Mouse (Mus musculus) heart, embryonic 13.5 days (tissue): ENCODE results near the gene Zfp219. TPM values are rescaled to one million over a fixed set of nuclear protein-coding genes. Genes with fewer than 3 reads are reported as not detected.
A peak's percentile ranks its signal among the peaks of the same experiment; 100 is the strongest.

Experiments used
- ATAC-seq: fragments of 200-750 bp; cut with Nextera tagmentation; 2 replicates; pipeline ENCODE4 v1.8.0; 2017; ENCODE audit warnings: moderate TSS enrichment; ENCODE audit not compliant: insufficient number of reproducible peaks, low FRiP score, low TSS enrichment; ENCODE audit errors: extremely low read depth
- H3K27ac ChIP-seq: fragments of 300-500 bp; sonication (generic); replicated peaks from 2 replicates; pipeline ENCODE4 v1.5.1; 2015; ENCODE audit warnings: moderate library complexity, mild to moderate bottlenecking, inconsistent platforms
- H3K27me3 ChIP-seq: fragments of 300-500 bp; sonication (generic); replicated peaks from 2 replicates; pipeline ENCODE4 v1.6.1; 2015; ENCODE audit warnings: mild to moderate bottlenecking, inconsistent platforms
- H3K36me3 ChIP-seq: fragments of 300-500 bp; sonication (generic); 2 replicates; pipeline ENCODE4 v1.6.1; 2015; ENCODE audit warnings: mild to moderate bottlenecking, inconsistent platforms
- H3K4me1 ChIP-seq: fragments of 300-500 bp; sonication (generic); 2 replicates; pipeline ENCODE4 v1.6.1; 2015; ENCODE audit warnings: inconsistent platforms
- H3K4me2 ChIP-seq: fragments of 300-500 bp; sonication (generic); 2 replicates; pipeline ENCODE4 v1.6.1; 2015; ENCODE audit warnings: inconsistent platforms, mild to moderate bottlenecking, moderate library complexity
- H3K4me3 ChIP-seq: fragments of 300-500 bp; sonication (generic); 2 replicates; pipeline ENCODE4 v1.5.1; 2015; ENCODE audit warnings: moderate library complexity, mild to moderate bottlenecking, inconsistent platforms
- H3K9ac ChIP-seq: fragments of 300-500 bp; sonication (generic); 2 replicates; pipeline ENCODE4 v1.6.1; 2015; ENCODE audit warnings: inconsistent platforms, mild to moderate bottlenecking, moderate library complexity
- H3K9me3 ChIP-seq: fragments of 300-500 bp; sonication (generic); 2 replicates; pipeline ENCODE4 v1.6.1; 2016; ENCODE audit warnings: inconsistent platforms
- WGBS: fragments of 180-500 bp; shearing (Covaris S2); methylation state at CpG from one replicate; pipeline ENCODE4 v1.1.7; 2015; ENCODE audit warnings: mixed read lengths; 5-methylcytosine and 5-hydroxymethylcytosine counted together
- polyA plus RNA-seq: library from polyadenylated mRNA; unstranded; fragments of >200 nt; fragmentation: Nextera tagmentation; extraction: Ambion mirVana; gene quantifications from 2 replicates; pipeline ENCODE4 v1.2.1, GENCODE M21; 2015

Zfp219 gene
- polyA plus RNA-seq, 1 experiment from 2014 or later = 14.5 TPM

- no peak for ATAC-seq
These were observed 10.0 kb downstream of the Zfp219 start for GRCm38 (mm10) chr14:52010446-52011111.

GRCm38 (mm10) chr14:52009841-52010240, 10.7 kb downstream of the Zfp219 start:
- Histone ChIP-seq H3K9ac (peak overlapping the region; percentile 66; the same call in 1 of the 2 replicates), H3K4me2 (peak overlapping the region; percentile 63), H3K4me3 (no peak overlapping the region), H3K27me3 (no peaks in the 10 kb centered on the region), H3K4me1 (peaks cover 81% of the 10 kb centered on the region), H3K27ac (no peak overlapping the region; the same call in 1 of the 2 replicates), H3K9me3 (no peaks in the 10 kb centered on the region), H3K36me3 (peaks cover 45% of the 10 kb centered on the region)
- WGBS = 69% methylated on average over 6 of the region's 6 CpGs
- ATAC-seq = no peak

More at GRCm38 (mm10) chr14:52010446-52011111, 10.0 kb downstream of the Zfp219 start:
- peak overlapping the region; percentile 78 for H3K27ac ChIP-seq
- 6% methylated on average over 9 of the region's 9 CpGs for WGBS
- no peaks in the 10 kb centered on the region for H3K9me3 ChIP-seq
- H3K4me3 ChIP-seq = peak overlapping the region; percentile 37
- no peaks in the 10 kb centered on the region for H3K27me3 ChIP-seq
- peak overlapping the region; percentile 63 for H3K4me2 ChIP-seq
- H3K9ac ChIP-seq = peak overlapping the region; percentile 66
- H3K4me1 ChIP-seq = peaks cover 80% of the 10 kb centered on the region
- peaks cover 38% of the 10 kb centered on the region for H3K36me3 ChIP-seq

GRCm38 (mm10) chr14:52009361-52009760, 11.2 kb downstream of the Zfp219 start:
- Histone ChIP-seq H3K36me3 (peaks cover 50% of the 10 kb centered on the region), H3K27me3 (no peaks in the 10 kb centered on the region), H3K4me3 (no peak overlapping the region), H3K4me1 (peaks cover 85% of the 10 kb centered on the region), H3K4me2 (peak overlapping the region; percentile 36; the same call in 1 of the 2 replicates), H3K27ac (no peak overlapping the region), H3K9ac (0 out of 2 replicates have a peak overlapping the region, but pooled peaks have one; percentile 66), H3K9me3 (no peaks in the 10 kb centered on the region)
- WGBS = 56% methylated on average over 26 of the region's 26 CpGs
- ATAC-seq = no peak

- no peaks in the 10 kb centered on the region for H3K9me3 ChIP-seq
- WGBS = 54% methylated on average over 38 of the region's 38 CpGs
- H3K4me2 ChIP-seq = peak overlapping the region; percentile 36; the same call in 1 of the 2 replicates
- no peak overlapping the region for H3K4me3 ChIP-seq
- peaks cover 90% of the 10 kb centered on the region for H3K4me1 ChIP-seq
- no peaks in the 10 kb centered on the region for H3K27me3 ChIP-seq
- H3K27ac ChIP-seq = no peak overlapping the region
- peaks cover 58% of the 10 kb centered on the region for H3K36me3 ChIP-seq
- no peak for ATAC-seq
- 0 out of 2 replicates have a peak overlapping the region, but pooled peaks have one; percentile 40 for H3K9ac ChIP-seq
These were observed 12.0 kb downstream of the Zfp219 start for GRCm38 (mm10) chr14:52008321-52009203.

- ATAC-seq = no peak
- Histone ChIP-seq H3K27ac (peak overlapping the region; percentile 80), H3K9ac (peak overlapping the region; percentile 60), H3K9me3 (no peaks in the 10 kb centered on the region), H3K4me2 (no peak overlapping the region), H3K27me3 (no peaks in the 10 kb centered on the region), H3K4me1 (peaks cover 73% of the 10 kb centered on the region), H3K36me3 (peaks cover 76% of the 10 kb centered on the region), H3K4me3 (no peak overlapping the region)
- WGBS = 87% methylated on average over 23 of the region's 23 CpGs
These were observed 13.8 kb downstream of the Zfp219 start for GRCm38 (mm10) chr14:52006771-52007170.

GRCm38 (mm10) chr14:52006241-52006640, 14.3 kb downstream of the Zfp219 start:
- no peak for ATAC-seq
- 45% methylated on average over 8 of the region's 8 CpGs for WGBS
- Histone ChIP-seq H3K4me2 (peak overlapping the region; percentile 40), H3K36me3 (peaks cover 79% of the 10 kb centered on the region), H3K9ac (peak overlapping the region; percentile 60), H3K4me3 (no peak overlapping the region), H3K9me3 (no peaks in the 10 kb centered on the region), H3K27ac (peak overlapping the region; percentile 80), H3K27me3 (no peaks in the 10 kb centered on the region), H3K4me1 (peaks cover 68% of the 10 kb centered on the region)

- whole genome bisulfite sequencing = 48% methylated on average over 6 of the region's 6 CpGs
- no peaks in the 10 kb centered on the region for H3K9me3 ChIP-seq
- H3K4me2 ChIP-seq = peak overlapping the region; percentile 40
- peak overlapping the region; percentile 60; the same call in 1 of the 2 replicates for H3K9ac ChIP-seq
- H3K4me1 ChIP-seq = peaks cover 62% of the 10 kb centered on the region
- no peaks in the 10 kb centered on the region for H3K27me3 ChIP-seq
- H3K27ac ChIP-seq = peak overlapping the region; percentile 80
- ATAC-seq = no peak
- peaks cover 84% of the 10 kb centered on the region for H3K36me3 ChIP-seq
- no peak overlapping the region for H3K4me3 ChIP-seq
These were observed 14.9 kb downstream of the Zfp219 start for GRCm38 (mm10) chr14:52005616-52006015.

- no peak overlapping the region for H3K4me3 ChIP-seq
- H3K27me3 ChIP-seq = no peaks in the 10 kb centered on the region
- no peak overlapping the region for H3K4me2 ChIP-seq
- peaks cover 57% of the 10 kb centered on the region for H3K4me1 ChIP-seq
- no peaks in the 10 kb centered on the region for H3K9me3 ChIP-seq
- peak overlapping the region; percentile 80 for H3K27ac ChIP-seq
- 56% methylated on average over 7 of the region's 7 CpGs for WGBS
- peak overlapping the region; percentile 34; the same call in 1 of the 2 replicates for H3K9ac ChIP-seq
- peaks cover 89% of the 10 kb centered on the region for H3K36me3 ChIP-seq
- no peak for ATAC-seq
These were observed 15.4 kb downstream of the Zfp219 start for GRCm38 (mm10) chr14:52005141-52005540.

GRCm38 (mm10) chr14:52003981-52004495, 16.5 kb downstream of the Zfp219 start:
- 48% methylated on average over 16 of the region's 16 CpGs for WGBS
- Histone ChIP-seq H3K4me2 (no peak overlapping the region), H3K4me1 (peaks cover 46% of the 10 kb centered on the region), H3K4me3 (no peak overlapping the region), H3K27me3 (no peaks in the 10 kb centered on the region), H3K36me3 (peaks cover 91% of the 10 kb centered on the region), H3K9ac (no peak overlapping the region), H3K9me3 (no peaks in the 10 kb centered on the region), H3K27ac (no peak overlapping the region)
- no peak for ATAC-seq

- no peaks in the 10 kb centered on the region for H3K27me3 ChIP-seq
- no peak overlapping the region for H3K27ac ChIP-seq
- H3K4me2 ChIP-seq = no peak overlapping the region
- WGBS = 88% methylated on average over 14 of the region's 14 CpGs
- H3K9me3 ChIP-seq = no peaks in the 10 kb centered on the region
- H3K4me1 ChIP-seq = peaks cover 3% of the 10 kb centered on the region; the same call in 1 of the 2 replicates
- H3K36me3 ChIP-seq = peaks cover 94% of the 10 kb centered on the region
- no peak for ATAC-seq
- no peak overlapping the region for H3K4me3 ChIP-seq
- H3K9ac ChIP-seq = no peak overlapping the region
These were observed 23.1 kb downstream of the Zfp219 start for GRCm38 (mm10) chr14:51997483-51997882.

GRCm38 (mm10) chr14:51996866-51997265, 23.7 kb downstream of the Zfp219 start:
- Histone ChIP-seq H3K27me3 (no peaks in the 10 kb centered on the region), H3K36me3 (peaks cover 94% of the 10 kb centered on the region), H3K4me1 (peaks cover 3% of the 10 kb centered on the region; the same call in 1 of the 2 replicates), H3K27ac (no peak overlapping the region), H3K9me3 (no peaks in the 10 kb centered on the region), H3K4me3 (no peak overlapping the region), H3K4me2 (no peak overlapping the region), H3K9ac (no peak overlapping the region)
- no peak for ATAC-seq
- 49% methylated on average over 17 of the region's 17 CpGs for WGBS
